Mouse (Mus musculus) layer of hippocampus, adult 8-10 months (tissue): Measurements from ENCODE around the gene Card10. TPM values are rescaled to one million over a fixed set of nuclear protein-coding genes. Genes with fewer than 3 reads are reported as not detected.

Experiments used
- DNase-seq, 2 experiments: peaks; one replicate each; pipeline ENCODE4 v3.0.0; 2022; ENCODE audit warnings: low spot score in 2 of 2
- total RNA-seq, 4 experiments: library from RNA; stranded (reverse); gene quantifications; 2 replicates each; pipeline ENCODE4 v1.2.4; 2022

Gene Card10
- total RNA-seq, 4 experiments from 2014 or later, result 6.6 to 8.2 (median 6.9) TPM

GRCm38 (mm10) chr15:78834233-78835005 is 31.6 kb upstream of the Card10 start:
- no peak for DNase-seq

- DNase-seq, result no peak
These were observed 30.7 kb upstream of the Card10 start for GRCm38 (mm10) chr15:78833582-78833981.

- DNase-seq, result peak; percentile 78 to 79
These were observed 29.9 kb upstream of the Card10 start for GRCm38 (mm10) chr15:78832701-78833123.

GRCm38 (mm10) chr15:78831720-78832657 is 29.1 kb upstream of the Card10 start:
- DNase-seq, result no peak

GRCm38 (mm10) chr15:78830742-78831719 is 28.2 kb upstream of the Card10 start:
- DNase-seq, result no peak

GRCm38 (mm10) chr15:78829636-78830035 is 26.8 kb upstream of the Card10 start:
- no peak for DNase-seq

GRCm38 (mm10) chr15:78828315-78828714 is 25.5 kb upstream of the Card10 start:
- no peak for DNase-seq

- peak in 1 of 2 experiments; percentile 68 for DNase-seq
These were observed 23.7 kb upstream of the Card10 start for GRCm38 (mm10) chr15:78826213-78827204.

- no peak for DNase-seq
These were observed 13.2 kb upstream of the Card10 start for GRCm38 (mm10) chr15:78816074-78816391.

GRCm38 (mm10) chr15:78815314-78816073 is 12.7 kb upstream of the Card10 start:
- DNase-seq, result no peak

- no peak for DNase-seq
These were observed 10.8 kb upstream of the Card10 start for GRCm38 (mm10) chr15:78813603-78814002.

- no peak for DNase-seq
These were observed 7.3 kb upstream of the Card10 start for GRCm38 (mm10) chr15:78810146-78810545.

- DNase-seq, result no peak
These were observed 6.9 kb upstream of the Card10 start for GRCm38 (mm10) chr15:78809739-78810138.

- DNase-seq, result no peak
These were observed 6.1 kb upstream of the Card10 start for GRCm38 (mm10) chr15:78808980-78809379.

- no peak for DNase-seq
These were observed 4.3 kb upstream of the Card10 start for GRCm38 (mm10) chr15:78807141-78807540.

- no peak for DNase-seq
These were observed 3.8 kb upstream of the Card10 start for GRCm38 (mm10) chr15:78806614-78807013.

GRCm38 (mm10) chr15:78805351-78805750 is 2.5 kb upstream of the Card10 start:
- DNase-seq, result no peak

GRCm38 (mm10) chr15:78804326-78804725 is 1.5 kb upstream of the Card10 start:
- DNase-seq, result no peak

- no peak for DNase-seq
These were observed 658 bp upstream of the Card10 start for GRCm38 (mm10) chr15:78803499-78803900.
